Mouse (Mus musculus) olfactory bulb, adult 2 months (tissue): ENCODE results near the gene Mpz.

ENCODE experiments used
- CTCF ChIP-seq: fragments of 200-500 bp; IDR thresholded peaks from 2 replicates; pipeline ENCODE4 v1.5.1; 2012; ENCODE audit warnings: low read depth, mild to moderate bottlenecking, low read length, moderate library complexity; ENCODE audit not compliant: insufficient read depth
- POLR2A ChIP-seq: fragments of 200-500 bp; IDR thresholded peaks from 2 replicates; pipeline ENCODE4 v1.6.1; 2012; ENCODE audit warnings: mild to moderate bottlenecking, low read depth, low read length, moderate library complexity; ENCODE audit not compliant: insufficient read depth

DNA sequence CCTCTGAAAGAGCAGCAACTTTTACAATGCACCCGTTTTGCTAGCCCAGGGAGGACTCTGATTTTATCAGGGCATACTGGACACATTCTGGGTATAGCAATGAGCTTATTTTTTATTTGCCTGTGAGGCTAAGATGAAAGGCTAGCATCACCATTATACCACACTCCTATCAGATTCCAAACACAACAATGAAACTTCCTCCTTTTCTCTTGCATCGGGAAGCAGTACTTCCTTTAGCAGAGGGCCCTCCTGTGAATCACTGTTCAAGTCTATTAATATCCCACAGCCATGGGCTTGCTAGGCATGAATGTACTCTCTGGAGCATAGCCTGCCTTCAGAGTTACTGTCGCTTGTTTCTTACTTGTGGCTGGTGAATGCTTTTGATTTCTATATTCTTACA lies 20.6 kb downstream of the Mpz start:
- no peak for TF ChIP-seq POLR2A
- no peak for TF ChIP-seq CTCF
